Mouse (Mus musculus) lung, postnatal 0 days (tissue): ENCODE measurements around the gene Hectd4.

Source experiments
- CTCF ChIP-seq: IDR thresholded peaks from 2 replicates; pipeline ENCODE4 v1.5.1; 2016; ENCODE audit warnings: antibody characterized with exemption, mild to moderate bottlenecking
- EP300 ChIP-seq: IDR thresholded peaks from 2 replicates; pipeline ENCODE4 v1.6.1; 2016; ENCODE audit warnings: antibody characterized with exemption, mild to moderate bottlenecking, control low read depth

- TF ChIP-seq CTCF, result no peak
- TF ChIP-seq EP300, result no peak
Observed at GRCm38 (mm10) chr5:121220732-121221301, 798 bp downstream of the Hectd4 start.
